Mouse (Mus musculus) kidney, embryonic 14.5 days (tissue): Measurements from ENCODE around the gene Gspt1. TPM values are rescaled to one million over a fixed set of nuclear protein-coding genes. Genes with fewer than 3 reads are reported as not detected.

Source experiments
- ATAC-seq: fragments of 200-750 bp; cut with Nextera tagmentation; 2 replicates; pipeline ENCODE4 v1.8.0; 2017; ENCODE audit warnings: moderate number of reproducible peaks, mild to moderate bottlenecking, moderate TSS enrichment, moderate library complexity; ENCODE audit not compliant: low FRiP score, low TSS enrichment
- H3K27ac ChIP-seq: fragments of 300-500 bp; sonication (generic); 2 replicates; pipeline ENCODE4 v1.5.1; 2014; ENCODE audit warnings: low read depth, mild to moderate bottlenecking, low read length, moderate library complexity, mixed read lengths
- H3K27me3 ChIP-seq: fragments of 300-500 bp; sonication (generic); 2 replicates; pipeline ENCODE4 v1.6.1; 2014; ENCODE audit warnings: mild to moderate bottlenecking, low read length; ENCODE audit not compliant: control insufficient read depth, insufficient read depth
- H3K36me3 ChIP-seq: fragments of 300-500 bp; sonication (generic); 2 replicates; pipeline ENCODE4 v1.6.1; 2014; ENCODE audit warnings: low read length, mixed read lengths; ENCODE audit not compliant: control insufficient read depth, insufficient read depth
- H3K4me1 ChIP-seq: fragments of 300-500 bp; sonication (generic); 2 replicates; pipeline ENCODE4 v1.6.1; 2014; ENCODE audit warnings: low read length, mixed read lengths; ENCODE audit not compliant: control insufficient read depth, insufficient read depth
- H3K4me2 ChIP-seq: fragments of 300-500 bp; sonication (generic); replicated peaks from 2 replicates; pipeline ENCODE4 v1.6.1; 2014; ENCODE audit warnings: low read depth, mild to moderate bottlenecking, low read length
- H3K4me3 ChIP-seq: fragments of 300-500 bp; sonication (generic); 2 replicates; pipeline ENCODE4 v1.5.1; 2014; ENCODE audit warnings: mild to moderate bottlenecking, low read length
- H3K9ac ChIP-seq: fragments of 300-500 bp; sonication (generic); 2 replicates; pipeline ENCODE4 v1.6.1; 2014; ENCODE audit warnings: low read depth, mild to moderate bottlenecking, low read length, moderate library complexity
- H3K9me3 ChIP-seq: fragments of 300-500 bp; sonication (generic); 2 replicates; pipeline ENCODE4 v1.6.1; 2016; ENCODE audit warnings: low read length; ENCODE audit not compliant: control insufficient read depth
- WGBS: fragments of 180-500 bp; shearing (Covaris S2); extraction: QIAGEN DNeasy Blood & Tissue Kit; methylation state at CpG from one replicate; pipeline ENCODE4 v1.1.7; 2014; 5-methylcytosine and 5-hydroxymethylcytosine counted together
- polyA plus RNA-seq: library from polyadenylated mRNA; unstranded; fragments of >200 nt; fragmentation: Nextera tagmentation; extraction: Ambion mirVana; gene quantifications from 2 replicates; pipeline ENCODE4 v1.2.1, GENCODE M21; 2014

Gene Gspt1
- polyA plus RNA-seq, 1 experiment from 2014 or later, result 107 TPM

- ATAC-seq, result no peak
- Histone ChIP-seq H3K9ac (no peak overlapping the region), H3K27ac (no peak overlapping the region), H3K4me2 (no peak overlapping the region), H3K4me3 (no peak overlapping the region), H3K9me3 (no peaks in the 10 kb centered on the region), H3K4me1 (no peaks in the 10 kb centered on the region), H3K27me3 (no peaks in the 10 kb centered on the region), H3K36me3 (no peaks in the 10 kb centered on the region)
- 57% methylated on average over 3 of the region's 3 CpGs for WGBS
Observed at GRCm38 (mm10) chr16:11276888-11277287, 22.8 kb upstream of the Gspt1 start.

GRCm38 (mm10) chr16:11271073-11271472 is 16.9 kb upstream of the Gspt1 start:
- H3K9me3 ChIP-seq, result no peaks in the 10 kb centered on the region
- H3K27me3 ChIP-seq, result no peaks in the 10 kb centered on the region
- no peak for ATAC-seq
- no peak overlapping the region for H3K9ac ChIP-seq
- no peaks in the 10 kb centered on the region for H3K36me3 ChIP-seq
- no peaks in the 10 kb centered on the region for H3K4me1 ChIP-seq
- H3K27ac ChIP-seq, result no peak overlapping the region
- no peak overlapping the region for H3K4me2 ChIP-seq
- H3K4me3 ChIP-seq, result no peak overlapping the region

- H3K4me3 ChIP-seq, result no peak overlapping the region
- 87% methylated on average over 2 of the region's 2 CpGs for WGBS
- ATAC-seq, result no peak
Observed at GRCm38 (mm10) chr16:11270642-11271041, 16.5 kb upstream of the Gspt1 start.

GRCm38 (mm10) chr16:11269808-11270207 is 15.7 kb upstream of the Gspt1 start:
- Histone ChIP-seq H3K27ac (no peak overlapping the region), H3K9me3 (no peaks in the 10 kb centered on the region), H3K9ac (no peak overlapping the region), H3K27me3 (no peaks in the 10 kb centered on the region), H3K4me1 (no peaks in the 10 kb centered on the region), H3K36me3 (no peaks in the 10 kb centered on the region), H3K4me2 (no peak overlapping the region), H3K4me3 (no peak overlapping the region)
- no peak for ATAC-seq
- WGBS, result 30% methylated on average over 6 of the region's 6 CpGs

More at GRCm38 (mm10) chr16:11270642-11271041, 16.5 kb upstream of the Gspt1 start:
- no peak overlapping the region for H3K9ac ChIP-seq
- H3K27ac ChIP-seq, result no peak overlapping the region
- no peaks in the 10 kb centered on the region for H3K36me3 ChIP-seq
- no peak overlapping the region for H3K4me2 ChIP-seq
- no peaks in the 10 kb centered on the region for H3K9me3 ChIP-seq
- H3K4me1 ChIP-seq, result no peaks in the 10 kb centered on the region
- no peaks in the 10 kb centered on the region for H3K27me3 ChIP-seq

GRCm38 (mm10) chr16:11266556-11266955 is 12.4 kb upstream of the Gspt1 start:
- no peak for ATAC-seq

GRCm38 (mm10) chr16:11263266-11263665 is 9.1 kb upstream of the Gspt1 start:
- Histone ChIP-seq H3K27me3 (no peaks in the 10 kb centered on the region), H3K9ac (no peak overlapping the region), H3K27ac (no peak overlapping the region), H3K4me3 (no peak overlapping the region), H3K9me3 (no peaks in the 10 kb centered on the region), H3K4me1 (no peaks in the 10 kb centered on the region), H3K4me2 (no peak overlapping the region), H3K36me3 (no peaks in the 10 kb centered on the region)
- 0 out of 2 replicates have a peak, but pooled peaks have one; percentile 24 for ATAC-seq

More at GRCm38 (mm10) chr16:11266556-11266955, 12.4 kb upstream of the Gspt1 start:
- no peaks in the 10 kb centered on the region for H3K9me3 ChIP-seq
- no peak overlapping the region for H3K27ac ChIP-seq
- WGBS, result 77% methylated on average over 2 of the region's 2 CpGs
- H3K9ac ChIP-seq, result no peak overlapping the region
- H3K36me3 ChIP-seq, result no peaks in the 10 kb centered on the region
- H3K4me3 ChIP-seq, result no peak overlapping the region
- H3K4me1 ChIP-seq, result no peaks in the 10 kb centered on the region
- H3K27me3 ChIP-seq, result no peaks in the 10 kb centered on the region
- H3K4me2 ChIP-seq, result no peak overlapping the region

- Histone ChIP-seq H3K4me2 (peak overlapping the region; percentile 78), H3K36me3 (no peaks in the 10 kb centered on the region), H3K9ac (peak overlapping the region; percentile 77), H3K9me3 (no peaks in the 10 kb centered on the region), H3K27ac (peak overlapping the region; percentile 91; the same call in 1 of the 2 replicates), H3K4me1 (peaks cover 11% of the 10 kb centered on the region), H3K4me3 (peak overlapping the region; percentile 99), H3K27me3 (no peaks in the 10 kb centered on the region)
- 10% methylated on average over 10 of the region's 10 CpGs for WGBS
- no peak for ATAC-seq
Observed at GRCm38 (mm10) chr16:11254723-11255164, 619 bp upstream of the Gspt1 start.

- Histone ChIP-seq H3K27me3 (no peaks in the 10 kb centered on the region), H3K9me3 (no peaks in the 10 kb centered on the region), H3K36me3 (peaks cover 3% of the 10 kb centered on the region; the same call in 1 of the 2 replicates), H3K4me2 (peak overlapping the region; percentile 78), H3K4me1 (peaks cover 11% of the 10 kb centered on the region), H3K4me3 (peak overlapping the region; percentile 99), H3K9ac (peak overlapping the region; percentile 97), H3K27ac (peak overlapping the region; percentile 96)
- peak; percentile 41 for ATAC-seq
- 0% methylated on average over 54 of the region's 58 CpGs for WGBS
Observed at GRCm38 (mm10) chr16:11253065-11253831, 877 bp downstream of the Gspt1 start.

- no peaks in the 10 kb centered on the region for H3K9me3 ChIP-seq
- no peak overlapping the region for H3K4me3 ChIP-seq
- H3K4me2 ChIP-seq, result no peak overlapping the region
- no peak overlapping the region for H3K9ac ChIP-seq
- no peak overlapping the region for H3K27ac ChIP-seq
- no peaks in the 10 kb centered on the region for H3K27me3 ChIP-seq
- ATAC-seq, result no peak
- 79% methylated on average over 2 of the region's 2 CpGs for WGBS
- H3K4me1 ChIP-seq, result peaks cover 11% of the 10 kb centered on the region
- H3K36me3 ChIP-seq, result peaks cover 3% of the 10 kb centered on the region; the same call in 1 of the 2 replicates
Observed at GRCm38 (mm10) chr16:11247791-11248190, 6.3 kb downstream of the Gspt1 start.
